Mouse (Mus musculus) cerebellum, adult 2 months (tissue): ENCODE data around the gene Nav3.

ENCODE experiments used
- CTCF ChIP-seq: fragments of 200-500 bp; IDR thresholded peaks from 2 replicates; pipeline ENCODE4 v1.5.1; 2011; ENCODE audit warnings: low read depth, mild to moderate bottlenecking, control low read depth, low read length, moderate library complexity, borderline replicate concordance; ENCODE audit not compliant: insufficient read depth
- POLR2A ChIP-seq: fragments of 200-500 bp; IDR thresholded peaks from 2 replicates; pipeline ENCODE4 v1.6.1; 2011; ENCODE audit warnings: low read length, control low read depth, borderline replicate concordance; ENCODE audit not compliant: insufficient read depth

GRCm38 (mm10) chr10:109994302-109994701, 461.7 kb downstream of the Nav3 start:
- TF ChIP-seq CTCF: no peak
- no peak for TF ChIP-seq POLR2A
